Mouse (Mus musculus) CH12.LX (cell line): ENCODE data around the gene Lmnb2.

Experiments used
- CHD2 ChIP-seq: IDR thresholded peaks from 2 replicates; pipeline ENCODE4 v1.6.1; 2011; ENCODE audit warnings: low read length, improper control_type of control experiment
- CTCF ChIP-seq, 2 experiments: IDR thresholded peaks in 1 of 2; conservative IDR thresholded peaks in 1 of 2; 2 replicates each; pipeline ENCODE4 v1.5.1; 2011 to 2012; ENCODE audit warnings: low read depth in 2 of 2, low read length in 2 of 2, improper control_type of control experiment in 1 of 2, inconsistent platforms in 1 of 2, mild to moderate bottlenecking in 1 of 2, moderate library complexity in 1 of 2
- EP300 ChIP-seq: IDR thresholded peaks from 2 replicates; pipeline ENCODE4 v1.6.1; 2011; ENCODE audit warnings: low read length, improper control_type of control experiment
- JUND ChIP-seq: conservative IDR thresholded peaks from 2 replicates; pipeline ENCODE4 v1.6.1; 2011; ENCODE audit warnings: low read depth, low read length, improper control_type of control experiment
- POLR2A ChIP-seq: IDR thresholded peaks from 2 replicates; pipeline ENCODE4 v1.6.1; 2011; ENCODE audit warnings: low read depth, mild to moderate bottlenecking, improper control_type of control experiment, low read length
- RAD21 ChIP-seq: IDR thresholded peaks from 2 replicates; pipeline ENCODE4 v1.6.1; 2011; ENCODE audit warnings: low read depth, mild to moderate bottlenecking, low read length, improper control_type of control experiment, moderate library complexity

- TF ChIP-seq JUND (no peak), CTCF (conservative IDR thresholded peaks at IDR 0.05 in 1 of 2, IDR thresholded peaks at IDR 0.05 in 1 of 2; ENCODE audit: low read depth in 2 of 2, low read length in 2 of 2) (no peak), CHD2 (no peak), POLR2A (no peak), RAD21 (no peak), EP300 (no peak)
Observed at GRCm38 (mm10) chr10:80904709-80905108, 13.3 kb downstream of the Lmnb2 start.
